In genomic region chr2:170450933-170451332, GRCm38 (mm10) we compare ENCODE assay signal across 8 mouse cellular contexts. TPM values are rescaled to one million over a fixed set of nuclear protein-coding genes. Genes with fewer than 3 reads are reported as not detected.
DNase-seq lines count a peak whose midpoint lies in the region; ATAC-seq and TF ChIP-seq lines count a peak whose summit lies in the region.

No protein-coding gene starts in this region.

- H3K9me3 ChIP-seq in forebrain, embryonic 11.5 days (ENCODE audit: control insufficient read depth, low read length): no peaks in the 10 kb centered on the region
- H3K9me3 ChIP-seq in heart, embryonic 16.5 days (replicated peaks; ENCODE audit: control insufficient read depth, low read length): no peaks in the 10 kb centered on the region
- no peaks in the 10 kb centered on the region for H3K9me3 ChIP-seq in liver, postnatal 0 days (ENCODE audit: low read length)

- no peak overlapping the region for H3K27ac ChIP-seq in forebrain, embryonic 11.5 days (ENCODE audit: low read depth, low read length)
- H3K27ac ChIP-seq in heart, embryonic 16.5 days (ENCODE audit: low read length): no peak overlapping the region
- H3K27ac ChIP-seq in liver, postnatal 0 days (ENCODE audit: low read depth): no peak overlapping the region

- peak; percentile 86 for DNase-seq in brain, embryonic 14.5 days (ENCODE audit: low read depth)
- peak; percentile 92 for DNase-seq in forebrain, embryonic 11.5 days (ENCODE audit: low spot score)
- peak; percentile 92 to 93 for DNase-seq in kidney, postnatal 4 days
- DNase-seq in liver, postnatal 0 days: peak; percentile 89
- DNase-seq in testis, postnatal 14 days (ENCODE audit: low spot score): peak; percentile 35

- no peaks in the 10 kb centered on the region for H3K27me3 ChIP-seq in forebrain, embryonic 11.5 days (ENCODE audit: control insufficient read depth, insufficient read depth, low read length)
- peaks cover 27% of the 10 kb centered on the region for H3K27me3 ChIP-seq in heart, embryonic 16.5 days (ENCODE audit: control insufficient read depth, insufficient read depth, low read length)
- no peaks in the 10 kb centered on the region for H3K27me3 ChIP-seq in liver, postnatal 0 days (ENCODE audit: insufficient read depth, low read length)

- 10% methylated on average over 9 of the region's 9 CpGs for WGBS in forebrain, embryonic 11.5 days
- 8% methylated on average over 9 of the region's 9 CpGs for WGBS in heart, embryonic 16.5 days
- WGBS in liver, postnatal 0 days (ENCODE audit: insufficient replicate concordance): 7% methylated on average over 9 of the region's 9 CpGs

- H3K4me3 ChIP-seq in forebrain, embryonic 11.5 days (ENCODE audit: low read depth, low read length): no peak overlapping the region
- H3K4me3 ChIP-seq in heart, embryonic 16.5 days (ENCODE audit: low read length): no peak overlapping the region
- H3K4me3 ChIP-seq in liver, postnatal 0 days (ENCODE audit: low read depth, low read length): no peak overlapping the region

- no peak overlapping the region for H3K4me2 ChIP-seq in forebrain, embryonic 11.5 days (ENCODE audit: low read depth, low read length, severe bottlenecking)
- peak overlapping the region; percentile 40 for H3K4me2 ChIP-seq in heart, embryonic 16.5 days (ENCODE audit: low read depth, low read length)
- H3K4me2 ChIP-seq in liver, postnatal 0 days (ENCODE audit: low read depth, low read length): no peak overlapping the region; the same call in 1 of the 2 replicates

- no peaks in the 10 kb centered on the region for H3K36me3 ChIP-seq in forebrain, embryonic 11.5 days (ENCODE audit: control insufficient read depth, insufficient read depth, low read length)
- H3K36me3 ChIP-seq in heart, embryonic 16.5 days (ENCODE audit: control insufficient read depth, insufficient read depth): no peaks in the 10 kb centered on the region
- H3K36me3 ChIP-seq in liver, postnatal 0 days (replicated peaks; ENCODE audit: insufficient read depth, low read length): no peaks in the 10 kb centered on the region

- peak; percentile 92 for TF ChIP-seq CTCF in brain, embryonic 14.5 days (IDR thresholded peaks at IDR 0.05; ENCODE audit: borderline replicate concordance, extremely low read depth, insufficient read depth, insufficient read length)
- TF ChIP-seq CTCF in liver, postnatal 0 days (IDR thresholded peaks at IDR 0.05; ENCODE audit: low read depth): peak; percentile 82

- no peaks in the 10 kb centered on the region for H3K4me1 ChIP-seq in forebrain, embryonic 11.5 days (replicated peaks; ENCODE audit: control insufficient read depth, insufficient read depth, low read length)
- 0 out of 2 replicates have a peak, but pooled peaks cover 3% of the 10 kb centered on the region for H3K4me1 ChIP-seq in heart, embryonic 16.5 days (ENCODE audit: control insufficient read depth, insufficient read depth, low read length)
- no peaks in the 10 kb centered on the region for H3K4me1 ChIP-seq in liver, postnatal 0 days (ENCODE audit: insufficient read depth)

- TF ChIP-seq POLR2A in brain, embryonic 14.5 days (IDR thresholded peaks at IDR 0.05; ENCODE audit: borderline replicate concordance, extremely low read depth, insufficient read depth, insufficient read length, poor library complexity, severe bottlenecking): no peak

- peak; percentile 57 for ATAC-seq in CD4-positive, CD25-positive, alpha-beta regulatory T cell, adult 4 months
- ATAC-seq in forebrain, embryonic 11.5 days (replicated peaks; ENCODE audit: low FRiP score): 0 out of 2 replicates have a peak, but pooled peaks have one; percentile 27
- 0 out of 2 replicates have a peak, but pooled peaks have one; percentile 23 for ATAC-seq in heart, embryonic 16.5 days (replicated peaks; ENCODE audit: extremely low read depth, insufficient read depth, low FRiP score)
- peak; percentile 84 for ATAC-seq in liver, postnatal 0 days
- peak; percentile 56; the same call in 1 of the 2 replicates for ATAC-seq in neutrophil, adult 5-6 weeks (ENCODE audit: extremely low read depth, insufficient number of reproducible peaks, low FRiP score, poor library complexity, severe bottlenecking)

- no peak for TF ChIP-seq EP300 in liver, postnatal 0 days (IDR thresholded peaks at IDR 0.05; ENCODE audit: low read depth)

- H3K9ac ChIP-seq in forebrain, embryonic 11.5 days (ENCODE audit: low read length): no peak overlapping the region
- no peak overlapping the region; the same call in 1 of the 2 replicates for H3K9ac ChIP-seq in heart, embryonic 16.5 days (ENCODE audit: low read length)
- H3K9ac ChIP-seq in liver, postnatal 0 days (replicated peaks): no peak overlapping the region

RNA-seq across cellular contexts. Expression of gene Bcas1, which starts 23.3 kb away (rescaled TPM):
- 1 to 10 TPM; 5.1 to 8.0 TPM for polyA plus RNA-seq in CD4-positive, CD25-positive, alpha-beta regulatory T cell, adult 4 months (2017; shearing (Covaris generic))
- polyA plus RNA-seq in brain, embryonic 14.5 days (2012; rRNA removed): 3.7 and 9.4 TPM in 2 replicates
- polyA plus RNA-seq in forebrain, embryonic 11.5 days (2014; fragmentation: Nextera tagmentation; extraction: Ambion mirVana): 0.33 and 0.45 TPM in 2 replicates
- 0.58 and 0.75 TPM in 2 replicates for polyA plus RNA-seq in heart, embryonic 16.5 days (2015; fragmentation: Nextera tagmentation; extraction: Ambion mirVana)
- polyA plus RNA-seq in liver, postnatal 0 days (2015; fragmentation: Nextera tagmentation; extraction: Ambion mirVana): 0.48 and 1.5 TPM in 2 replicates
- total RNA-seq in neutrophil, adult 5-6 weeks (2017): 1.9 and 2.9 TPM in 2 replicates

RNA-seq across cellular contexts. Expression of gene Pfdn4, which starts 45.3 kb away (rescaled TPM):
- polyA plus RNA-seq in CD4-positive, CD25-positive, alpha-beta regulatory T cell, adult 4 months (2017; shearing (Covaris generic)): 10 to 100 TPM; 40.0 to 52.4 TPM
- polyA plus RNA-seq in brain, embryonic 14.5 days (2012; rRNA removed): 55.5 and 55.6 TPM in 2 replicates
- 105 and 130 TPM in 2 replicates for polyA plus RNA-seq in forebrain, embryonic 11.5 days (2014; fragmentation: Nextera tagmentation; extraction: Ambion mirVana)
- polyA plus RNA-seq in heart, embryonic 16.5 days (2015; fragmentation: Nextera tagmentation; extraction: Ambion mirVana): 31.3 and 43.5 TPM in 2 replicates
- polyA plus RNA-seq in liver, postnatal 0 days (2015; fragmentation: Nextera tagmentation; extraction: Ambion mirVana): 29.8 and 33.9 TPM in 2 replicates
- total RNA-seq in neutrophil, adult 5-6 weeks (2017): 18.3 and 21.0 TPM in 2 replicates

RNA-seq across cellular contexts. Expression of gene Cyp24a1, which starts 46.0 kb away (rescaled TPM):
- not detected for polyA plus RNA-seq in CD4-positive, CD25-positive, alpha-beta regulatory T cell, adult 4 months (2017; shearing (Covaris generic))
- polyA plus RNA-seq in brain, embryonic 14.5 days (2012; rRNA removed): 0.16 TPM in 2 replicates
- polyA plus RNA-seq in forebrain, embryonic 11.5 days (2014; fragmentation: Nextera tagmentation; extraction: Ambion mirVana): 0.07 TPM in 1 of 2 replicates, not detected in the other
- 0.04 TPM in 1 of 2 replicates, not detected in the other for polyA plus RNA-seq in heart, embryonic 16.5 days (2015; fragmentation: Nextera tagmentation; extraction: Ambion mirVana)
- not detected in 2 replicates for polyA plus RNA-seq in liver, postnatal 0 days (2015; fragmentation: Nextera tagmentation; extraction: Ambion mirVana)
- not detected in 2 replicates for total RNA-seq in neutrophil, adult 5-6 weeks (2017)

Comparison
In these comparisons a context has a peak if more than half of its experiments do, and no peak if none do; other contexts are left out.
1. ATAC-seq: peak in every context shown above with its lines; median percentile 84 in liver, postnatal 0 days; 57 in CD4-positive, CD25-positive, alpha-beta regulatory T cell, adult 4 months; 56 in neutrophil, adult 5-6 weeks; 27 in forebrain, embryonic 11.5 days; 23 in heart, embryonic 16.5 days.
2. DNase-seq: peak in every context shown above with its lines; median percentile 92 in kidney, postnatal 4 days; 92 in forebrain, embryonic 11.5 days; 89 in liver, postnatal 0 days; 86 in brain, embryonic 14.5 days; 35 in testis, postnatal 14 days.